Mouse (Mus musculus) embryonic facial prominence, embryonic 13.5 days (tissue): ENCODE results near the gene Tmem160. TPM values are rescaled to one million over a fixed set of nuclear protein-coding genes. Genes with fewer than 3 reads are reported as not detected.

Experiments
- ATAC-seq: fragments of 200-750 bp; cut with Nextera tagmentation; 2 replicates; pipeline ENCODE4 v1.8.0; 2017; ENCODE audit warnings: low read depth; ENCODE audit not compliant: insufficient number of reproducible peaks, insufficient read depth, low FRiP score, low TSS enrichment
- H3K27ac ChIP-seq: fragments of 300-500 bp; sonication (generic); 2 replicates; pipeline ENCODE4 v1.5.1; 2015; ENCODE audit warnings: moderate library complexity, mild to moderate bottlenecking, inconsistent platforms
- H3K27me3 ChIP-seq: fragments of 300-500 bp; sonication (generic); 2 replicates; pipeline ENCODE4 v1.6.1; 2015; ENCODE audit warnings: mild to moderate bottlenecking, inconsistent platforms
- H3K36me3 ChIP-seq: fragments of 300-500 bp; sonication (generic); 2 replicates; pipeline ENCODE4 v1.6.1; 2015; ENCODE audit warnings: mild to moderate bottlenecking, inconsistent platforms
- H3K4me1 ChIP-seq: fragments of 300-500 bp; sonication (generic); 2 replicates; pipeline ENCODE4 v1.6.1; 2015; ENCODE audit warnings: inconsistent platforms
- H3K4me2 ChIP-seq: fragments of 300-500 bp; sonication (generic); 2 replicates; pipeline ENCODE4 v1.6.1; 2015; ENCODE audit warnings: moderate library complexity, mild to moderate bottlenecking, inconsistent platforms
- H3K4me3 ChIP-seq: fragments of 300-500 bp; sonication (generic); 2 replicates; pipeline ENCODE4 v1.5.1; 2015; ENCODE audit warnings: mild to moderate bottlenecking, inconsistent platforms
- H3K9ac ChIP-seq: fragments of 300-500 bp; sonication (generic); 2 replicates; pipeline ENCODE4 v1.6.1; 2015; ENCODE audit warnings: mild to moderate bottlenecking, inconsistent platforms
- H3K9me3 ChIP-seq: fragments of 300-500 bp; sonication (generic); 2 replicates; pipeline ENCODE4 v1.6.1; 2016; ENCODE audit warnings: inconsistent platforms
- WGBS: fragments of 180-500 bp; shearing (Covaris S2); methylation state at CpG from one replicate; pipeline ENCODE4 v1.1.7; 2015; ENCODE audit warnings: mixed read lengths; 5-methylcytosine and 5-hydroxymethylcytosine counted together
- polyA plus RNA-seq: library from polyadenylated mRNA; unstranded; fragments of >200 nt; fragmentation: Nextera tagmentation; extraction: Ambion mirVana; gene quantifications from 2 replicates; pipeline ENCODE4 v1.2.1, GENCODE M21; 2015

The Tmem160 gene
- polyA plus RNA-seq, 1 experiment from 2014 or later, result 52.1 TPM

GRCm38 (mm10) chr7:16453118-16453711 is 636 bp downstream of the Tmem160 start:
- H3K9me3 ChIP-seq, result no peaks in the 10 kb centered on the region
- H3K4me2 ChIP-seq, result peak overlapping the region; percentile 93
- ATAC-seq, result 0 out of 2 replicates have a peak, but pooled peaks have one; percentile 48
- under 1% methylated on average over 23 of the region's 23 CpGs for whole genome bisulfite sequencing
- H3K4me3 ChIP-seq, result peak overlapping the region; percentile 76
- no peaks in the 10 kb centered on the region for H3K27me3 ChIP-seq
- H3K36me3 ChIP-seq, result peaks cover 23% of the 10 kb centered on the region
- peak overlapping the region; percentile 51 for H3K27ac ChIP-seq
- peaks cover 10% of the 10 kb centered on the region for H3K4me1 ChIP-seq
- H3K9ac ChIP-seq, result peak overlapping the region; percentile 77

DNA sequence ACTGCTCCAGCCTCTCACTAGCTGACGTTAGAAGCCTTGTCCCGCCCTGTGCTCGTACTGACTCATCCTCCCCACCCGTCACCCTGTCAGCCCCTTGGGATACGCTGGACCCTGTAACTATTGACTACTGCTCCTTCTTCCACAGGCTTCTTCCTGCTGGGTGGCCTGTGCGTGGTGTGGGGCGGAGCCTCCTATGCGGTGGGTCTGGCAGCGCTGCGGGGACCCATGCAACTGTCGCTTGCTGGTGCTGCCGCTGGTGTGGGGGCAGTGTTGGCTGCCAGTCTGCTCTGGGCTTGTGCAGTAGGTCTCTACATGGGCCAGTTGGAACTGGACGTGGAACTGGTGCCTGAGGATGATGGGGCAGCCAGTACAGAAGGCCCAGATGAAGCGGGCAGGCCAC is 2.4 kb downstream of the Tmem160 start:
- H3K36me3 ChIP-seq, result peaks cover 26% of the 10 kb centered on the region
- no peak overlapping the region for H3K4me3 ChIP-seq
- peaks cover 6% of the 10 kb centered on the region for H3K9me3 ChIP-seq
- no peak overlapping the region for H3K27ac ChIP-seq
- H3K4me2 ChIP-seq, result no peak overlapping the region
- no peak for ATAC-seq
- H3K9ac ChIP-seq, result no peak overlapping the region
- WGBS, result 94% methylated on average over 14 of the region's 14 CpGs
- peaks cover 10% of the 10 kb centered on the region for H3K4me1 ChIP-seq
- H3K27me3 ChIP-seq, result no peaks in the 10 kb centered on the region

- H3K36me3 ChIP-seq, result peaks cover 26% of the 10 kb centered on the region
- ATAC-seq, result no peak
- WGBS, result 81% methylated on average over 5 of the region's 5 CpGs
These were observed 3.7 kb downstream of the Tmem160 start for GRCm38 (mm10) chr7:16456289-16456688.

GRCm38 (mm10) chr7:16460566-16460965 is 8.0 kb downstream of the Tmem160 start:
- Histone ChIP-seq H3K4me2 (no peak overlapping the region), H3K9ac (no peak overlapping the region), H3K4me1 (no peaks in the 10 kb centered on the region; the same call in 1 of the 2 replicates), H3K4me3 (no peak overlapping the region), H3K36me3 (peaks cover 20% of the 10 kb centered on the region), H3K9me3 (peaks cover 6% of the 10 kb centered on the region), H3K27me3 (0 out of 2 replicates have a peak, but pooled peaks cover 9% of the 10 kb centered on the region), H3K27ac (no peak overlapping the region)
- 68% methylated on average over 13 of the region's 13 CpGs for WGBS
- ATAC-seq, result no peak

More at GRCm38 (mm10) chr7:16456289-16456688, 3.7 kb downstream of the Tmem160 start:
- no peak overlapping the region for H3K27ac ChIP-seq
- peaks cover 6% of the 10 kb centered on the region for H3K9me3 ChIP-seq
- H3K4me2 ChIP-seq, result no peak overlapping the region
- H3K27me3 ChIP-seq, result 0 out of 2 replicates have a peak, but pooled peaks cover 5% of the 10 kb centered on the region
- H3K4me1 ChIP-seq, result peaks cover 10% of the 10 kb centered on the region
- H3K9ac ChIP-seq, result no peak overlapping the region
- H3K4me3 ChIP-seq, result no peak overlapping the region

DNA sequence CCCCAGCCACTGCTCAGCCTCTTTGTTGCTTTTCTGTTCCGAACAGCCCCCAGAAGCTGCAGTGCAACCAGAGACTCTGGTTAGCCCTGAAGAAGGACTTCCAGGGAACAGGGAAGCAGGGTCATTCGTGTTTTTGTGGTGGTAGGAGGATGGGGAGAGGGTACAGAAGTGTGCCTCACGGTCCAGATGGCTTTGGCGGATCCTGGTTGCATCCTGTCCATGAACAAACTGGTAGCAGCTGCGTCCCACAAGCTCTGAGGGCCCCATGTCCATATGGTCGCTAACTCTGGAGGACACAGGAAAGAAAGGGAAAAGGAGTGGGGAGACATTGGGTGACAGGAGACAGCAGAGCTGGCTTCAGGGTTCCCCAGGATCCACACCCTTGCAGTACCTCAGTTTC is 8.6 kb downstream of the Tmem160 start:
- ATAC-seq, result no peak
- no peaks in the 10 kb centered on the region; the same call in 1 of the 2 replicates for H3K4me1 ChIP-seq
- WGBS, result 62% methylated on average over 6 of the region's 6 CpGs
- H3K27me3 ChIP-seq, result 0 out of 2 replicates have a peak, but pooled peaks cover 9% of the 10 kb centered on the region
- no peak overlapping the region for H3K27ac ChIP-seq
- H3K4me3 ChIP-seq, result no peak overlapping the region
- no peak overlapping the region for H3K4me2 ChIP-seq
- peaks cover 6% of the 10 kb centered on the region for H3K9me3 ChIP-seq
- no peak overlapping the region for H3K9ac ChIP-seq
- peaks cover 14% of the 10 kb centered on the region for H3K36me3 ChIP-seq

- 79% methylated on average over 6 of the region's 6 CpGs for WGBS
- no peak overlapping the region for H3K4me2 ChIP-seq
- H3K9me3 ChIP-seq, result peaks cover 6% of the 10 kb centered on the region
- H3K27me3 ChIP-seq, result 0 out of 2 replicates have a peak, but pooled peaks cover 9% of the 10 kb centered on the region
- no peak overlapping the region for H3K4me3 ChIP-seq
- peaks cover 9% of the 10 kb centered on the region for H3K36me3 ChIP-seq
- no peaks in the 10 kb centered on the region; the same call in 1 of the 2 replicates for H3K4me1 ChIP-seq
- ATAC-seq, result no peak
- H3K9ac ChIP-seq, result no peak overlapping the region
- H3K27ac ChIP-seq, result no peak overlapping the region
These were observed 9.1 kb downstream of the Tmem160 start for GRCm38 (mm10) chr7:16461705-16462104.

- H3K27me3 ChIP-seq, result peaks cover 13% of the 10 kb centered on the region; the same call in 1 of the 2 replicates
- no peak overlapping the region for H3K4me2 ChIP-seq
- peaks cover 6% of the 10 kb centered on the region for H3K9me3 ChIP-seq
- ATAC-seq, result no peak
- H3K36me3 ChIP-seq, result 0 out of 2 replicates have a peak, but pooled peaks cover 3% of the 10 kb centered on the region
- WGBS, result 2% methylated on average over 14 of the region's 14 CpGs
- no peak overlapping the region for H3K9ac ChIP-seq
- H3K27ac ChIP-seq, result no peak overlapping the region
- H3K4me1 ChIP-seq, result no peaks in the 10 kb centered on the region; the same call in 1 of the 2 replicates
- no peak overlapping the region for H3K4me3 ChIP-seq
These were observed 10.6 kb downstream of the Tmem160 start for GRCm38 (mm10) chr7:16463214-16463613.

GRCm38 (mm10) chr7:16465160-16465559 is 12.6 kb downstream of the Tmem160 start:
- no peaks in the 10 kb centered on the region for H3K36me3 ChIP-seq
- H3K4me3 ChIP-seq, result no peak overlapping the region
- H3K4me1 ChIP-seq, result no peaks in the 10 kb centered on the region; the same call in 1 of the 2 replicates
- H3K9ac ChIP-seq, result no peak overlapping the region
- H3K27ac ChIP-seq, result no peak overlapping the region
- peaks cover 33% of the 10 kb centered on the region for H3K27me3 ChIP-seq
- 6% methylated on average over 8 of the region's 8 CpGs for WGBS
- H3K4me2 ChIP-seq, result no peak overlapping the region
- H3K9me3 ChIP-seq, result no peaks in the 10 kb centered on the region
- no peak for ATAC-seq

GRCm38 (mm10) chr7:16465568-16465967 is 13.0 kb downstream of the Tmem160 start:
- Histone ChIP-seq H3K4me2 (no peak overlapping the region), H3K9ac (no peak overlapping the region)

GRCm38 (mm10) chr7:16466565-16466964 is 14.0 kb downstream of the Tmem160 start:
- WGBS, result 68% methylated on average over 4 of the region's 4 CpGs
- no peak overlapping the region for H3K4me2 ChIP-seq
- no peak overlapping the region for H3K27ac ChIP-seq
- no peak overlapping the region for H3K4me3 ChIP-seq
- H3K27me3 ChIP-seq, result peaks cover 41% of the 10 kb centered on the region
- ATAC-seq, result no peak
- no peaks in the 10 kb centered on the region; the same call in 1 of the 2 replicates for H3K4me1 ChIP-seq
- no peak overlapping the region for H3K9ac ChIP-seq
- H3K9me3 ChIP-seq, result no peaks in the 10 kb centered on the region
- H3K36me3 ChIP-seq, result no peaks in the 10 kb centered on the region

More at GRCm38 (mm10) chr7:16465568-16465967, 13.0 kb downstream of the Tmem160 start:
- no peaks in the 10 kb centered on the region for H3K9me3 ChIP-seq
- no peak for ATAC-seq
- H3K27me3 ChIP-seq, result peaks cover 36% of the 10 kb centered on the region
- no peak overlapping the region for H3K27ac ChIP-seq
- no peaks in the 10 kb centered on the region; the same call in 1 of the 2 replicates for H3K4me1 ChIP-seq
- H3K4me3 ChIP-seq, result no peak overlapping the region
- WGBS, result 87% methylated on average over 5 of the region's 5 CpGs
- H3K36me3 ChIP-seq, result no peaks in the 10 kb centered on the region

DNA sequence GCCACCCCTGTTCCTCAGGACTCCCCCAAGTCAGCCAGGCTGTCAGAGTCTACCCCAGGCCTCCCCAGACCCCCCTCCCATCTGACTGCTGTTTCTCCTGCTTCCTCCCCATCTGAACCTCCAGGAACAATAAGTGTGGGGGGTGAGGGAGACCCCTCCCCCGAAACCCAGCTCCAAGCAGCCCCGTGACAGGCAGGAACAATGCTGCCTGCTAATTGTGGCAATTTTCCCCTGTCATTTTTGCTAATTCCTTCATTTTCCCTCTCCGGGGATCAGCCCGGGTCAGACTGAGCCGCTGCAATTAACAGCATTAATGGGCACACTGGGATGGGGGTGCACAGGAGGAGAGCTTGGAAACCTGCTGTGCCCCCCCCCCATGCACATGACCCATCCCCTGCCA is 15.5 kb downstream of the Tmem160 start:
- 9% methylated on average over 5 of the region's 5 CpGs for WGBS
- Histone ChIP-seq H3K27me3 (peaks cover 56% of the 10 kb centered on the region), H3K27ac (no peak overlapping the region)

GRCm38 (mm10) chr7:16471549-16471948 is 19.0 kb downstream of the Tmem160 start:
- Histone ChIP-seq H3K36me3 (no peaks in the 10 kb centered on the region), H3K27me3 (peaks cover 86% of the 10 kb centered on the region), H3K9ac (no peak overlapping the region), H3K4me2 (no peak overlapping the region), H3K9me3 (no peaks in the 10 kb centered on the region; the same call in 1 of the 2 replicates), H3K4me3 (no peak overlapping the region), H3K27ac (no peak overlapping the region), H3K4me1 (peaks cover 17% of the 10 kb centered on the region)
- WGBS, result 37% methylated on average over 9 of the region's 9 CpGs
- ATAC-seq, result no peak

More for the DNA sequence above, 15.5 kb downstream of the Tmem160 start:
- Histone ChIP-seq H3K4me2 (no peak overlapping the region), H3K9me3 (no peaks in the 10 kb centered on the region), H3K4me3 (no peak overlapping the region), H3K36me3 (no peaks in the 10 kb centered on the region), H3K4me1 (no peaks in the 10 kb centered on the region; the same call in 1 of the 2 replicates), H3K9ac (no peak overlapping the region)
- ATAC-seq, result no peak
